Mouse (Mus musculus): ENCODE results near the gene Ubtf.
"Not testable (repeated sequence)": the region's sequence is repeated elsewhere in the genome, so short reads cannot be mapped to it uniquely, and the experiment has no call there.

The Ubtf gene

DNA sequence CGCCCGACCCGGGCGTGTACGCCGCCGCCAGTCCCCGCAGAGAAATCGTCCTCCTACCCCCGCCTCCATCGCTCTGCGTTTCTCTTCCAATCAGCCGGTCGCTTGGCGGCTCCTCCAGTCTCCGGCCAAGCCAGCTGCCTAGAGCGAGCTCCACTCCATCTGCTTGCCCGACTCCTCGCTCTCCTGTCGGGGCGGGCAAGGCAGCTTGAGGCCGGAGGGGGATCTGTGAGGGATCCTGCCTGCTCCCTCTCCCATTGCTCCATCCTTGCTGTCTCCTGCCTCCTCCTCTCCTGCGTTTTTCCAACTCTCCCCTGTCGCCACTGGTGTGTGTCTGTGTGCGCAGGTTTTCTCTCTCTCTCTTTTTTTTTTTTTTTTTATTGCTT lies at the start of gene Ubtf:
Gene Ubtf, minus strand, starts transcription at position 333 of the 383 bp plus-strand sequence.
- DNase-seq (ENCODE audit: low read depth, low spot score), result peak; percentile 81

- DNase-seq (ENCODE audit: low read depth, low spot score), result no peak
Measured at GRCm38 (mm10) chr11:102369263-102369662, 49.7 kb upstream of the Ubtf start.

DNA sequence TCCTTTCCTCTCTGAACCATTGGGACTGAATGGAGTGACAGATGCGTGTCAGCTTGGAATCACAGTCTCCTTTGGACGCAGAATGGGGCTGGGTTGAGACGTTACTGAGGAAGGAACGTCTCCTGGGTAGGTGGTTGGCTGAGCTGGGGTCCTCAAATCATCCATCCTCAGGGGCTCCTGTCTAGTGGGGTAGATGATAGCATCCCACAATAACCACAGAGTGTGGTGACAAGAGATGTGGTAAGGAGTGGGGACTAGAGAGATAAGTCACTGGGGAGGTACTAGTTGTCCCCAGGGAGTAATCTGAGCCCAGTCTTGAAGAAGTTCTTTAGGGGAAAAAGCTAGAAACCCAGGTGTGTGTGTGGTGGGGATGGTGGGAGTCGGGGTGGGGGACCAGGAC lies 48.8 kb upstream of the Ubtf start:
- no peak for DNase-seq (ENCODE audit: low read depth, low spot score)

GRCm38 (mm10) chr11:102367504-102368280 lies 48.1 kb upstream of the Ubtf start:
- no peak for DNase-seq (ENCODE audit: low read depth, low spot score)

DNA sequence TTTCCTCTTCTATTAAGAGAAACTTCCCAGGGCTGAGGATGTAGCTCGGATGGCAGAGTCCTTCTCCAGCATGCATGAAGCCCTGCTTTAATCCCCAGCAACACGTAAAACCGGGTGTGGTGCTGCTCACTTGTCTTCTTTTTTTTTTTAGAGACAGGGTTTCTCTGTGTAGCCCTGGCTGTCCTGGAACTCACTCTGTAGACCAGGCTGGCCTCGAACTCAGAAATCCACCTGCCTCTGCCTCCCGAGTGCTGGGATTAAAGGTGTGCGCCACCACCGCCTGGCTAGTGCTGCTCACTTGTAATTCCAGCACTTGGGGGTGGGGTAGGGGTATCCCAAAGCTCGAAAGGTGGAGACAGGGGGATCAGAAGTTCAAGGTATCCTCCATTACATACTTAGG lies 46.6 kb upstream of the Ubtf start, which contains the start of gene Slc4a1:
Gene Slc4a1, minus strand, starts transcription at position 101 of the 400 bp plus-strand sequence.
- DNase-seq (ENCODE audit: low read depth, low spot score), result not testable (repeated sequence)

GRCm38 (mm10) chr11:102365699-102366098 lies 46.2 kb upstream of the Ubtf start:
- no peak for DNase-seq (ENCODE audit: low read depth, low spot score)

GRCm38 (mm10) chr11:102364570-102365371 lies 45.2 kb upstream of the Ubtf start:
- no peak for DNase-seq (ENCODE audit: low read depth, low spot score)

GRCm38 (mm10) chr11:102363623-102364022 lies 44.1 kb upstream of the Ubtf start:
- no peak for DNase-seq (ENCODE audit: low read depth, low spot score)

GRCm38 (mm10) chr11:102361776-102362495 lies 42.4 kb upstream of the Ubtf start:
- DNase-seq (ENCODE audit: low read depth, low spot score), result no peak

- DNase-seq (ENCODE audit: low read depth, low spot score), result no peak
Measured at GRCm38 (mm10) chr11:102358365-102358764, 38.8 kb upstream of the Ubtf start.

- no peak for DNase-seq (ENCODE audit: low read depth, low spot score)
Measured at GRCm38 (mm10) chr11:102356636-102357350, 37.3 kb upstream of the Ubtf start.

DNA sequence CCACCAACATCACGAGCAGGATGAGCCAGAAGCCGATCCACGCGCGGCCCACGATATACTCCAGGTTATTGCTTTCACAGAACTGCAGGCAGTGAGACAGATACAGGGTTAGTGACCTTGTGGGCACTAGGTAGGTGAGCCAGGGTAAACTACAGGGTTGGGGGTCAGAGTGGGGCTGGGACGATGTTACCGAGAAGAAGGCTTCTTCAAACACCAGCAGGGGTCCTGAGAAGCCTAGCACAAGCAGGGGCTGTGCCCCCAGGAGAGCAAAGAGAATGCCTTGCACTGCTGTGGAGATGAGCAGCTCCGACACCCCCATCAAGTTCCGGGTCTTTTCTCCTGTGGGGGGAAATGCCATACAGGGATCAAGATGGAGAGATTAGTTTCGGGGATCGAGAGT lies 36.6 kb upstream of the Ubtf start:
- DNase-seq (ENCODE audit: low read depth, low spot score), result no peak

DNA sequence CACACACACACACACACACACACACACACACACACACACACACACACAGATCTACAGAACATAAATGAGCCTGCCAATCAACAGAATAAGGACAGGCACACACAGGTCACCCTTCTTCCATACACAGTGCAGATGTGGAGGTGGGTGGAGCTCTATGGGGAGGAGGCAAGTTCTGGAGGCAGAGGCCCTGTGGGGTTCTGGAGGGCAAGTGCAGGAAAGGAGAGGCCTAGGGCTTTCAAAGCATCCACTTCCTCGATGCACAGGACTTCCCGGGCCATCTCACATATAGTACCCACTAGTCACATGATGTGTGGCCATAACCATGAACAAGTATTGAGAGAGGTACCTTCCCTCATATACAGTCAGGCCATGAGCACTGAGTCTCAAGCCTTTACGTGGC lies 36.0 kb upstream of the Ubtf start:
- DNase-seq (ENCODE audit: low read depth, low spot score), result no peak

GRCm38 (mm10) chr11:102353021-102353431 lies 33.5 kb upstream of the Ubtf start:
- DNase-seq (ENCODE audit: low read depth, low spot score), result no peak

GRCm38 (mm10) chr11:102352378-102352777 lies 32.8 kb upstream of the Ubtf start:
- no peak for DNase-seq (ENCODE audit: low read depth, low spot score)

DNA sequence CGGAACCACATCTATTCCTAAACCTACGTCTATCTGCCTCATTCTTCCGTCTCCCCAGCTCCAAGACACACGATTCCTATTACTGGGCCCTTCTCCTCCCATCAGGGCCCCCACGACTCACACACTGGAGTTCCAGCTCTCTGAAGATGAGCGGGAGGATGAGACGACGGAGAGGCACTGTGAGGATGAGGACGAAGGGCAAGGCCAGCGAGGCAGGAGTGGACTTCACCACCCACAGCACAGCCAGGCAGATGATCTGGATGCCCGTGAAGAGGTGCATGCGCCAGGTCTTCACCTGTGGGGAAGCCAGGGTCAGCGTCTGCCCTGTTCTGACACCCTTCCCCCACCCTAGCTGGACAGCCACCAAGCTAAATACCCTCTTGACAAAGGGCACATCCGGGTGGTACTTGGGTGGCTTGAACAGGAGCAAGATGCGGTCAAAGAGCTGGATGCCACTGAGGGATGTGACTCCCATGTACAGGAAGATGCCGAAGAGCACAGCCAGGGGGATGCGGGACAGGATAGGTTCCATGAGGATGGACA lies 31.5 kb upstream of the Ubtf start:
- no peak for DNase-seq (ENCODE audit: low read depth, low spot score)

DNA sequence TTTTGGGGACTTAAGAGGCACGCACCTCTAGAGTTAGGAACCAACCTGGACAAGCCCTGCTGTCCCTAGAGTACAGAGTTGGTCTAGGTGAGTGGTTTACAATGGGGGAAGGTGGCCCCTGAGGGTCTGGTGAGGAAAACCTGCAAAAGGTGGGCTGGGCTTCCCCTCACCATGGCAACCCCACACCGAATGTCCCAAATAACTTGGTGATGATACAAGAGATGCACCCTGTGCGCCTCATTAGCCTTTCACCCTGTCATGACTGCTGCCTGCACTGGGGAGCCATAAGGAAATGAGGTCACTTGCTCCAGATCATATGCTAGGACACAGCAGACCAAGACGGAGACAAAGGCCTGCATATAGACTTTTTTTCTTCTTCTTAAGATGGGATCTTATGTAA lies 30.9 kb upstream of the Ubtf start:
- no peak for DNase-seq (ENCODE audit: low read depth, low spot score)

- DNase-seq (ENCODE audit: low read depth, low spot score), result no peak
Measured at GRCm38 (mm10) chr11:102349189-102349954, 29.8 kb upstream of the Ubtf start.

GRCm38 (mm10) chr11:102348771-102349170 lies 29.2 kb upstream of the Ubtf start:
- DNase-seq (ENCODE audit: low read depth, low spot score), result no peak

DNA sequence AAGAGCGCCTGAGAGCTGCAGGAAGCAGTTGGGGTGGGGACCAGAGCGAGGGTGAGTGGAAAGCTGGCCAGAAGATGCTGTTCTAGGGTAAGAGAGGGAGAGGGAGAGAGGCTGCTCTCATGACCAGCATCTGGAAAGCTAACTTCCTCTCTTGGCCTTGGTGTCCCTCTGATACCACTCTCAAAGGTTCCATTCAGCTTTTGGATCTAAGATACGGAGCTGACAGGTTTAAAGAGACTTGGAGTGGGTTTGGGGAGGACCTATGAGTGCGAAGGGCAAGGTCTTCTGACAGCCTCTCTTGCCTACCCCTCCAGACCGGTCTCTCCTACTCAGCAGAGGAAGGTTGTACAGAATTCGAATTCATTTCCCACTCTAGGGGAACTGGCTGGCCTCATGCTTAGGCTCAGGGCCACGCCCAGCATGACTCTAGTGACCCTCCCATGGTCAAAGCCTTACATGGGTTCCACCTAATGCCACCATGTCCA lies 28.6 kb upstream of the Ubtf start:
- no peak for DNase-seq (ENCODE audit: low read depth, low spot score)
